Mouse (Mus musculus) hindbrain, embryonic 16.5 days (tissue): ENCODE results near the gene Itgb3. TPM values are rescaled to one million over a fixed set of nuclear protein-coding genes. Genes with fewer than 3 reads are reported as not detected.
A peak's percentile ranks its signal among the peaks of the same experiment; 100 is the strongest.

ENCODE experiments used
- ATAC-seq: fragments of 200-750 bp; cut with Nextera tagmentation; 2 replicates; pipeline ENCODE4 v1.8.0; 2017; ENCODE audit warnings: moderate TSS enrichment, moderate library complexity
- H3K27ac ChIP-seq: fragments of 300-500 bp; sonication (generic); 2 replicates; pipeline ENCODE4 v1.5.1; 2014; ENCODE audit warnings: low read depth, mild to moderate bottlenecking, control low read depth, low read length, moderate library complexity
- H3K27me3 ChIP-seq: fragments of 300-500 bp; sonication (generic); replicated peaks from 2 replicates; pipeline ENCODE4 v1.6.1; 2014; ENCODE audit warnings: low read length; ENCODE audit not compliant: control insufficient read depth, insufficient read depth
- H3K36me3 ChIP-seq: fragments of 300-500 bp; sonication (generic); 2 replicates; pipeline ENCODE4 v1.6.1; 2014; ENCODE audit warnings: mild to moderate bottlenecking, low read length, moderate library complexity, mixed read lengths; ENCODE audit not compliant: control insufficient read depth, insufficient read depth
- H3K4me1 ChIP-seq: fragments of 300-500 bp; sonication (generic); 2 replicates; pipeline ENCODE4 v1.6.1; 2014; ENCODE audit warnings: low read depth, low read length; ENCODE audit not compliant: control insufficient read depth, insufficient read depth
- H3K4me2 ChIP-seq: fragments of 300-500 bp; sonication (generic); 2 replicates; pipeline ENCODE4 v1.6.1; 2014; ENCODE audit warnings: mild to moderate bottlenecking, low read length, control low read depth, moderate library complexity
- H3K4me3 ChIP-seq: fragments of 300-500 bp; sonication (generic); 2 replicates; pipeline ENCODE4 v1.5.1; 2014; ENCODE audit warnings: mild to moderate bottlenecking, low read length, control low read depth, moderate library complexity
- H3K9ac ChIP-seq: fragments of 300-500 bp; sonication (generic); 2 replicates; pipeline ENCODE4 v1.6.1; 2014; ENCODE audit warnings: low read depth, mild to moderate bottlenecking, control low read depth, low read length, moderate library complexity
- H3K9me3 ChIP-seq: fragments of 300-500 bp; sonication (generic); 2 replicates; pipeline ENCODE4 v1.6.1; 2014; ENCODE audit warnings: mild to moderate bottlenecking, low read length, moderate library complexity; ENCODE audit not compliant: control insufficient read depth
- WGBS: fragments of 180-500 bp; shearing (Covaris S2); extraction: QIAGEN DNeasy Blood & Tissue Kit; methylation state at CpG from one replicate; pipeline ENCODE4 v1.1.7; 2014; 5-methylcytosine and 5-hydroxymethylcytosine counted together
- polyA plus RNA-seq: library from polyadenylated mRNA; unstranded; fragments of >200 nt; fragmentation: Nextera tagmentation; extraction: Ambion mirVana; gene quantifications from 2 replicates; pipeline ENCODE4 v1.2.1, GENCODE M21; 2015

The Itgb3 gene
- polyA plus RNA-seq, 1 experiment from 2014 or later: 1.6 TPM

GRCm38 (mm10) chr11:104673412-104673811, 65.6 kb downstream of the Itgb3 start:
- no peak for ATAC-seq
- H3K36me3 ChIP-seq: no peaks in the 10 kb centered on the region
- H3K9ac ChIP-seq: no peak overlapping the region
- no peak overlapping the region for H3K4me3 ChIP-seq
- H3K4me2 ChIP-seq: no peak overlapping the region
- no peaks in the 10 kb centered on the region for H3K4me1 ChIP-seq
- no peaks in the 10 kb centered on the region for H3K9me3 ChIP-seq
- H3K27ac ChIP-seq: no peak overlapping the region
- no peaks in the 10 kb centered on the region for H3K27me3 ChIP-seq
- 71% methylated on average over 4 of the region's 4 CpGs for WGBS

- no peak for ATAC-seq
- H3K4me1 ChIP-seq: no peaks in the 10 kb centered on the region
Measured at GRCm38 (mm10) chr11:104674768-104675167, 67.0 kb downstream of the Itgb3 start.

DNA sequence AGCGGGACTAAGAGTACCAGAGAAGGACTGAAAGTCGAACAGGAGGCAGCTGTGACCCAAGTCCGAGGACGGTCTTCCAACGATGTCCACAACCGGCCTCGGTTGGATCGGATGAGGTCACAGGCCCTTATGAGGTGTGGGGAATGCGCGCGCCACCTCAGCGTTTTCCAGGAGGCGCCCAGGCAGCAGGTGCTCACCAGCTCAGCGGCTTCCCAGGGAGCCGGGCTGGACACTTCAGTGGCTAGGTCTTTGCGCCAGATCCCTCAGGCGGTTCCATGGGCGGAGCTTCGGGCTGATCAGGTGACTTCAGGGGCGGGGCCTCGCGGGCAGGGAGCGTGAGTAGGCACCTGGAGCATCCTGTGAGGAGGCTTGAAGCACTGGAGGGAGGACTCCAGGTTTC, 77.7 kb downstream of the Itgb3 start, which contains the start of gene Gm11639:
Gene Gm11639 (plus strand): TSS at position 160 of the 400 bp plus-strand sequence.
- Histone ChIP-seq H3K27me3 (no peaks in the 10 kb centered on the region), H3K27ac (no peak within 1 kb of the TSS), H3K36me3 (no peaks in the 10 kb centered on the region), H3K4me1 (no peaks in the 10 kb centered on the region), H3K4me3 (peak within 1 kb of the TSS; percentile 3; the same call in 1 of the 2 replicates), H3K9me3 (no peaks in the 10 kb centered on the region), H3K4me2 (peak within 1 kb of the TSS; percentile 40), H3K9ac (no peak within 1 kb of the TSS)
- 31% methylated on average over 23 of the region's 23 CpGs for WGBS
- no peak for ATAC-seq

More at GRCm38 (mm10) chr11:104674768-104675167, 67.0 kb downstream of the Itgb3 start:
- Histone ChIP-seq H3K9ac (no peak overlapping the region), H3K36me3 (no peaks in the 10 kb centered on the region), H3K4me3 (no peak overlapping the region), H3K27me3 (no peaks in the 10 kb centered on the region), H3K27ac (no peak overlapping the region), H3K4me2 (no peak overlapping the region), H3K9me3 (no peaks in the 10 kb centered on the region)
- 94% methylated on average over 11 of the region's 11 CpGs for WGBS

- H3K27ac ChIP-seq: no peak overlapping the region
- H3K4me3 ChIP-seq: no peak overlapping the region
- WGBS: 91% methylated on average over 6 of the region's 6 CpGs
- H3K9ac ChIP-seq: no peak overlapping the region
- no peak for ATAC-seq
- H3K4me2 ChIP-seq: no peak overlapping the region
- H3K4me1 ChIP-seq: no peaks in the 10 kb centered on the region
- no peaks in the 10 kb centered on the region for H3K27me3 ChIP-seq
- no peaks in the 10 kb centered on the region for H3K36me3 ChIP-seq
- peaks cover 3% of the 10 kb centered on the region; the same call in 1 of the 2 replicates for H3K9me3 ChIP-seq
Measured at GRCm38 (mm10) chr11:104693235-104693634, 85.4 kb downstream of the Itgb3 start.

DNA sequence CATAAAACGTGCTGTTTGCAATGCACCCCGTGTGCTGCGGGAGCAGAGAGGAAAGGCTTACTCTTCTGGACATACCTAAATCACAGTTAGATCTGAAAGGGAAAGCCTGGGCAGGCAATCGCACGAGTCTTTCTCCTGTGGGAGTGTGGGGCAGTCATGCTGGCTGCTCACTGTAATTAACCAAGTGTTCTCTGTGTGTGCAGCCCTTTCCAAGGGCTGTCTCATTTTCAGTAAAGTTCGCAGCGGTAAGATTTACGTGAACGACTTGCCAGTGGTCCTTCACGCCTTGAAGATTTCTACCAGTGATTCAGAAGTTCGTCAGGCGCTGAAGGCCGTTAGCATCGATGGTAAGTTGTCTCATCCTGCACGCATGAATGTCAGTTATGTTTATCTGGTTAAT, 96.3 kb downstream of the Itgb3 start:
- no peak overlapping the region for H3K9ac ChIP-seq
- no peak overlapping the region for H3K27ac ChIP-seq
- WGBS: 53% methylated on average over 15 of the region's 15 CpGs
- H3K36me3 ChIP-seq: no peaks in the 10 kb centered on the region
- no peak overlapping the region for H3K4me3 ChIP-seq
- H3K4me1 ChIP-seq: no peaks in the 10 kb centered on the region
- H3K27me3 ChIP-seq: no peaks in the 10 kb centered on the region
- peak overlapping the region; percentile 33 for H3K4me2 ChIP-seq
- no peak for ATAC-seq
- H3K9me3 ChIP-seq: no peaks in the 10 kb centered on the region

- no peaks in the 10 kb centered on the region for H3K27me3 ChIP-seq
- 62% methylated on average over 2 of the region's 2 CpGs for WGBS
- no peak overlapping the region for H3K4me2 ChIP-seq
- no peak overlapping the region for H3K9ac ChIP-seq
- no peaks in the 10 kb centered on the region for H3K9me3 ChIP-seq
- no peak overlapping the region for H3K4me3 ChIP-seq
- H3K4me1 ChIP-seq: no peaks in the 10 kb centered on the region
- ATAC-seq: no peak
- no peaks in the 10 kb centered on the region for H3K36me3 ChIP-seq
- H3K27ac ChIP-seq: no peak overlapping the region
Measured at GRCm38 (mm10) chr11:104707084-104707483, 99.3 kb downstream of the Itgb3 start.

Other genes with a start within 250 kb of the Itgb3 start
- gene Kansl1, start 139.1 kb upstream of the Itgb3 start, polyA plus RNA-seq: 22.2 and 26.3 TPM in 2 replicates
- gene Cdc27, start 57.4 kb upstream of the Itgb3 start, polyA plus RNA-seq: 31.4 and 38.4 TPM in 2 replicates
- 4.2 and 12.2 TPM in 2 replicates for gene Myl4, start 57.3 kb upstream of the Itgb3 start, polyA plus RNA-seq
- gene Gm11639, start 77.7 kb downstream of the Itgb3 start, polyA plus RNA-seq: 0.04 TPM in 2 replicates